Mouse (Mus musculus) gastrocnemius, postnatal 36 days (tissue): ENCODE data around the gene Tex13c2. TPM values are rescaled to one million over a fixed set of nuclear protein-coding genes. Genes with fewer than 3 reads are reported as not detected.

Source experiments
- DNase-seq, 2 experiments: peaks; one replicate each; pipeline ENCODE4 v3.0.0; 2022
- intact Hi-C: fragments of 180-260 bp; cut with DNase I; formaldehyde crosslinking; loops from one replicate; pipeline ENCODE4 v1.15.1; 2025
- long read RNA-seq, 2 experiments: library from polyadenylated mRNA; stranded (forward); transcript quantifications; one replicate each; pipeline ENCODE4 v2.0.0; 2021
- total RNA-seq, 2 experiments: library from RNA; stranded (reverse); gene quantifications; 2 replicates each; pipeline ENCODE4 v1.2.3; 2021

The Tex13c2 gene
- total RNA-seq = not detected
- long read RNA-seq, experiment 1 = 0 reads
- long read RNA-seq, experiment 2 = 0 reads

- DNase-seq = no peak
- intact Hi-C loops = no loop called here
Measured at GRCm38 (mm10) chrX:42489446-42489845, at the start of gene Tex13c2. Tex13c2 (plus strand) TSS chrX:42489691.

GRCm38 (mm10) chrX:42450305-42450704, 39.2 kb upstream of the Tex13c2 start:
- DNase-seq = no peak
- intact Hi-C loops = no loop called here

GRCm38 (mm10) chrX:42453001-42453400, 36.5 kb upstream of the Tex13c2 start:
- intact Hi-C loops = no loop called here

GRCm38 (mm10) chrX:42454533-42454932, 35.0 kb upstream of the Tex13c2 start:
- intact Hi-C loops = no loop called here
- no peak for DNase-seq

More at GRCm38 (mm10) chrX:42453001-42453400, 36.5 kb upstream of the Tex13c2 start:
- no peak for DNase-seq

- intact Hi-C loops = no loop called here
- DNase-seq = no peak
Measured at GRCm38 (mm10) chrX:42490336-42490735, 845 bp downstream of the Tex13c2 start.

GRCm38 (mm10) chrX:42500538-42500937, 11.0 kb downstream of the Tex13c2 start:
- intact Hi-C loops = no loop called here
- DNase-seq = no peak

- DNase-seq = no peak
- intact Hi-C loops = no loop called here
Measured at GRCm38 (mm10) chrX:42502291-42503043, 13.0 kb downstream of the Tex13c2 start, which contains the start of gene Sh2d1a. Sh2d1a (plus strand) TSS chrX:42502453.

- DNase-seq = no peak
- intact Hi-C loops = no loop called here
Measured at GRCm38 (mm10) chrX:42511105-42511504, 21.6 kb downstream of the Tex13c2 start.

GRCm38 (mm10) chrX:42512567-42512966, 23.1 kb downstream of the Tex13c2 start:
- DNase-seq = no peak

GRCm38 (mm10) chrX:42522868-42523267, 33.4 kb downstream of the Tex13c2 start:
- intact Hi-C loops = no loop called here
- DNase-seq = no peak

More at GRCm38 (mm10) chrX:42512567-42512966, 23.1 kb downstream of the Tex13c2 start:
- intact Hi-C loops = no loop called here

GRCm38 (mm10) chrX:42530703-42531102, 41.2 kb downstream of the Tex13c2 start:
- DNase-seq = no peak
- intact Hi-C loops = no loop called here

GRCm38 (mm10) chrX:42540030-42540755, 50.7 kb downstream of the Tex13c2 start:
- no peak for DNase-seq
- intact Hi-C loops = no loop called here

- intact Hi-C loops = no loop called here
- DNase-seq = peak; percentile 22 to 48
Measured at GRCm38 (mm10) chrX:42540756-42541053, 51.2 kb downstream of the Tex13c2 start.

Other genes with a start within 250 kb of the Tex13c2 start
- gene Sh2d1a, start 12.8 kb downstream of the Tex13c2 start, total RNA-seq = under 1 TPM in 1 of 2 experiments, not detected in 1; 0.87 TPM